Mouse (Mus musculus) central nervous system, embryonic 18 days (tissue): ENCODE measurements around the gene Neil1. TPM values are rescaled to one million over a fixed set of nuclear protein-coding genes. Genes with fewer than 3 reads are reported as not detected.

Experiments used
- polyA plus RNA-seq: library from polyadenylated mRNA; depleted of rRNA; stranded (reverse); fragments of >200 nt; gene quantifications from 2 replicates; pipeline ENCODE4 v1.2.3, GENCODE M21; 2012; rRNA removed

Neil1 gene
- 12.9 and 13.8 TPM in 2 replicates for polyA plus RNA-seq

DNA sequence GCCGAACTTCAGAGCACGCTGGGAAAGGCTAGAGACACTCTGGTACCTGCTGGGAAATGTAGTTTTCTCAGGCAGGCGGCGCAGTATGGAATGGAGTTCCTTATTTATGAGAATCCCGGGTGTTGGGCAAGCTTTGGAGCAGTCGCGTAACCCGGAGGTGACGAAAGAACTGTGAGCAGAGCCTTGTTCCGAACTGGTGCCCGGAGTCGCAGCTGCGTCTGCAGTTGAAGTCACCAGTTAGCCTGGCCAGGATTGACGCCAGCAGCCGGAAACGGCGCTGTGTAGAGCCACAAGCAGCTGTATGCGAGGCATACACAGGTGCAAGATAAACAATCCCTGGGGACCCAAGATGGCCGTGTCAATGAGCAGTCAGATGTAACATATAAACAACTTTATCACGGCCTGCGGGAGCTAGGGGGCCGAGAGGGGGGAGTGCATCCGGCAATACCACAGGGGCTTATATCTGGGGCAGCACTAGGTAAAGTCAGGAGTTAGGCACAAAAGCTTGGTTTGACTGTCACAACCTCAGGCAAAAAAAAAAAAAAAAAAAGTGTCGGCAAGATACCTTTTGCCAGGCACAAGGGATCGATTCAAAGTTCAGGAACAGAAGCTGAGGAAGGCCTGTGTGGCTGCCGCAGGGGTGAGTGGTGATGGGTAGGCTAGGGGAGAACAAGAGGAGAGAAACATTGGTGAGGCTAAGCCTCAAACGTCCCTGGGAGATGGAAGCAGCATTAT is at the start of gene Neil1:
Gene Neil1, minus strand, starts transcription at position 162 of the 735 bp plus-strand sequence.

DNA sequence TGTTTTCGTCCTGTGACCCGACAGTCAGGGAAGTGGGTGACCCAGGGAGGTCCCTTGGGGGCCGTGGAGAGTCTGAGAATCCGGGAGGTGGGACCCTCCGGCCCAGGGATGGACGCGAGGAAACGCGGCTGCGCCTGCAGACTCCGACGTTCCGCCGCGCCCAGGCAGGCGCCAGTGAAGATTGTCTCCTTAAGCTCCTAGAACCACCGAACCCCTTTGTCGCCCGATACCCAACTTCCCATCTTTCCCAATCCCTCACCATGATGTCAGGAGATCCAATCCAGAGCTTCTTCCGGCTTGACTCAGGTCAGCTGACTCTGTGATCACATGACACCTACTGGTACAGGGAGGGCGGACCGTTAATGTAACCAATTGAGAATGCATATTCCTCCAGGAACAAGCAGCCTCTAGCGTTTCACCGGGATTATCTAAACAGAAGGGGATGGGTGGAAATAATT is 9.9 kb upstream of the Neil1 start, which contains the start of gene Commd4:
Gene Commd4, minus strand, starts transcription at position 319 of the 458 bp plus-strand sequence.

GRCm38 (mm10) chr9:57130577-57131433 is 17.3 kb downstream of the Neil1 start, which contains the start of gene Man2c1:
Man2c1 (plus strand) TSS chr9:57130690.

Other genes with a start within 250 kb of the Neil1 start
- gene Snx33, start 219.9 kb downstream of the Neil1 start, polyA plus RNA-seq: 2.0 and 2.1 TPM in 2 replicates
- gene Imp3, start 210.8 kb downstream of the Neil1 start, polyA plus RNA-seq: 131 and 137 TPM in 2 replicates
- 16.7 and 19.5 TPM in 2 replicates for gene Snupn, start 197.4 kb downstream of the Neil1 start, polyA plus RNA-seq
- gene Ptpn9, start 153.4 kb downstream of the Neil1 start, polyA plus RNA-seq: 44.1 and 45.8 TPM in 2 replicates
- gene Sin3a, start 76.3 kb downstream of the Neil1 start, polyA plus RNA-seq: 38.4 and 47.6 TPM in 2 replicates
- 246 and 257 TPM in 2 replicates for gene Man2c1, start 17.6 kb downstream of the Neil1 start, polyA plus RNA-seq
- gene Commd4, start 10.0 kb upstream of the Neil1 start, polyA plus RNA-seq: 238 and 247 TPM in 2 replicates
- not detected in 2 replicates for gene Trcg1, start 88.3 kb upstream of the Neil1 start, polyA plus RNA-seq
- 1.8 and 2.0 TPM in 2 replicates for gene 1700017B05Rik, start 114.3 kb upstream of the Neil1 start, polyA plus RNA-seq